Mouse (Mus musculus): Measurements from ENCODE around the gene Cox15.

Cox15 gene

DNA sequence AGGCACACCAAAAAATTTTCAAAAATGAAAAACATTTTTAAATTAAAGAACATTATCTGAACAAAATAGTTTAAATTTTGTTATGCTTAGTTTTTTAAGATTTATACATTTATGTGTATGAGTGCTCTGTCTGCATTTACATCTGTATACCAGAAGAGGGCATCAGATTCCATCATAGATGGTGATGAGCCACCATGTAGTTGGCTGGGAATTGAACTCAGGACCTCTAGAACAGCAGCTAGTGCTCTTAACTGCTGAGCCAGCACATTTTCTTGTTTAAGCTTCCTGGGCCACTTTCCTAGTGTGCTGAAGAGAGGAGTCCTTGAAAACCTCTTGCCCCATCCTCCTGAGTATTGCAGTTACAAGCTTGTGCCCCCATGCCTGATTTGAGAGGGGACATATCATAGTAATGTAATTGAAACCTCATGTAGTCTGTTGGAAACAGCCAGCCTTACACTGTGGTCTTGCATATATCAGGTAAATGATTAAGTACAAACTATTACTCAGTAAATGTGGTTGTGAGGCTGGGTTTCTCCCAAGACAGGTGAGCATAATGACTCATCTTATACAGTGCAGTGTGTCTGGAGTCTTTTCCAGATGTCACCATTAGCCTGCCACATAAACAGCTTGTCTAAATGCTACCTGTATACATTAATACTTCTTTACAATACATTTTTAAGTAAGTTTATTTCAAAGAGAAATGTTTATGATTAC lies 8.9 kb upstream of the Cox15 start:
- no peak for DNase-seq (ENCODE audit: low spot score in 2 of 2)

GRCm38 (mm10) chr19:43760504-43760903 lies 7.7 kb upstream of the Cox15 start:
- no peak for DNase-seq (ENCODE audit: low spot score in 2 of 2)

- DNase-seq (ENCODE audit: low spot score in 2 of 2) = no peak
Observed at GRCm38 (mm10) chr19:43754872-43755271, 2.1 kb upstream of the Cox15 start.

DNA sequence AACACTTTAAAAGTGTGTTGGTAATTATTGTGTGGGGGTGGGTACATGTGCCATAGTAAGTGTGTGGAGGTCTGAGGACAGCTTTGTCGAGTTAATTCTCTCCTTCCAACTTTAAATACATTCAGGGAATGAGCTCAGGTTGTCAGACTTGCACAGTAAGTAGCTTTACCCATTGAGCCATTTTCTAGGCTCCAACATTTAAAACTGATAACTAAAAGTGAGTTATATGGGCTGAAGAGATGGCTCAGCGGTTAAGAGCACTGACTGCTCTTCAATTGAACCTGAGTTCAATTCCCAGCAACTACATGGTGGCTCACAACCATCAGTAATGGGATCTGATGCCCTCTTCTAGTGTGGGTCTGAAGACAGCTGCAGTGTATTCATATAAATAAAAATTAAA lies 1.4 kb upstream of the Cox15 start:
- no peak for DNase-seq (ENCODE audit: low spot score in 2 of 2)

DNA sequence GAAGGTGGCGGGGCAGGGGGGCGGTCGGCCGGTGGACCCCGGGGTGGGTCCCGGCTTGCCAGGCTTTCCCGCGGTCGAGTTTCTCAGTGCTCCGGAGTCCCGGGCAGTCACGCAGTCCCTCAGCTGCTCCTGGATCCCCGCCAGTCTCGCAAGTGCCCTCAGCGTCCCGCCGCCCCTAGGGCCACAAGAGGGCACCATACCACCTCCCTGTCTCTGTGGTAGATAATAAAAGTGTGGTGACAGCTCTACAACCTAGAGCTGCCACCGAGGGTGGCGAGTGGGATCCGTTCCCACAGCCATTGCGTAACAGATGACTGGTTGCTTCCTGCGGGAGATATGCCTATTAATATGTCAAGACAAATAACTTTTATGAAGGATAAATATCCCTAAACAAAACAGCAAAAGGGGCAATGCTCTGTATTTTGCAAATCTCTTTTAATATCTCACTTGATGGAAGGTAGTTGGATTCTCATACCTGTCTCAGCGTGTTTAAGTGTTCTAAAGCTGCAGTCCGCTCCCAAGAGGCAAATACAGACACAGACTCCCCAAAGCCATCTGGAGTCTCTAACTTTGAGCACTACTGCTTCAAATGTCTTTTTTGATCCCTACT lies 531 bp upstream of the Cox15 start:
- peak; percentile 81 to 82 for DNase-seq (ENCODE audit: low spot score in 2 of 2)

GRCm38 (mm10) chr19:43750008-43750407 lies 2.8 kb downstream of the Cox15 start:
- DNase-seq (ENCODE audit: low spot score in 2 of 2) = no peak

DNA sequence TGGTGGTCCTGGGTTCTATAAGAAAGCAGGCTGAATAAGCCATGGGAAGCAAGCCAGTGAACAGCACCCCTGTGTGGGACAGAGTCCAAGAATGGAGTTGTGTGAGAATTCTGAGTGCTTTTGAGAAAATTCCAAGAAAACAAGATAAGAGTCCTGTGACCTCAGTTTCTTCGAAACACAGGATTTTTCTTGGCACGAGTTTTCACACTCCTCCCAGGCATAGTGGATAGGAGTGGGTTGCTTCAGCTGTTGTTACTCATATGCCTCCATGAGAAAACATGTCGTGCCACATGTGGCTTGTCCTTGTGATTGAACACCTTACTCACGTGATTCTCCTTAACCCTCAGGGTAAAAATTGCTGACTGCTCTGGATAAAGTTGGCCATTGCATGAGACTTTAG lies 4.9 kb downstream of the Cox15 start:
- DNase-seq (ENCODE audit: low spot score in 2 of 2) = no peak

DNA sequence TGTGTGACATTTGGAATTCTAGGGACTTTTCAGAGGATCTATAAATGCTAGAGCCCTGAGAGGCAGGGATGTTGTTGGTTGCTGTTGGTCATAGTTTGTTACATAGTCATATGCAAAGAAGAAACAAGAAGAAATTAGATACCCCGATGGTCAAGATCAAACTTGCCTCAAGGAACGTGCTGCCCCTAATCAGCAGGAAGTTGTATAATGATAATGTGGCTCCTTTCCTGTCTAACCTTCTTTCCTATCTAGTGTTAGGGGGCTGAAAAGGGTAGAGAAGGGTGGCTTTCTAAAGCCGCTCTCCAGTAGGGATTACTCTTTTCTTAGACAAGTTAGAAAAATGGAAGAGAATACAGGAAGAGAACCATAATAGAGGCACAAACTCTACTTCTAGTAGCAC lies 7.1 kb downstream of the Cox15 start:
- DNase-seq (ENCODE audit: low spot score in 2 of 2) = no peak

GRCm38 (mm10) chr19:43743401-43743800 lies 9.4 kb downstream of the Cox15 start:
- DNase-seq (ENCODE audit: low spot score in 2 of 2) = no peak

GRCm38 (mm10) chr19:43738409-43738808 lies 14.4 kb downstream of the Cox15 start:
- DNase-seq (ENCODE audit: low spot score in 2 of 2) = no peak

DNA sequence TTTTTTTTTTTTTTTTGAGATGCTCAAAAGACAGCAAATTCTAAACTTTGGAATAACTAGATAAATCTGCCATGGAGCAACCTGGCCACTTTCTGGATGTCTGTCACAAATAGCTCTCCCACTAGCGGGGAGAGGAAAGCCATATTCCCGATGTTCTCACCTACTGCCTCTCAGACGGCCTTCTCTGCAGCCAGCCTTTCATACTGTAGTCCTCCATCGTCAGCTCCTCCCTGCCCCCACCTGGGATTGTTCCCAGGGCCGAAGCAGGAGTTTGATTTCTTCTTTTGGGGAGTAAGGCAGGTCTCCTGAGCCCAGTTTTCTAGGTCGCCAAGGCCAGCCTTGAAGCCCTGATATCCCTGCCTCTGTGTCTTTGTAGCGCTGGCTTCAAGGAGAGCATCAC lies 21.6 kb downstream of the Cox15 start:
- no peak for DNase-seq (ENCODE audit: low spot score in 2 of 2)

- DNase-seq (ENCODE audit: low spot score in 2 of 2) = no peak
Observed at GRCm38 (mm10) chr19:43730037-43730428, 22.8 kb downstream of the Cox15 start.

- DNase-seq (ENCODE audit: low spot score in 2 of 2) = no peak
Observed at GRCm38 (mm10) chr19:43729296-43730036, 23.3 kb downstream of the Cox15 start.

- DNase-seq (ENCODE audit: low spot score in 2 of 2) = no peak
Observed at GRCm38 (mm10) chr19:43726510-43727146, 26.2 kb downstream of the Cox15 start.

- DNase-seq (ENCODE audit: low spot score in 2 of 2) = no peak
Observed at GRCm38 (mm10) chr19:43724821-43725220, 28.0 kb downstream of the Cox15 start.

DNA sequence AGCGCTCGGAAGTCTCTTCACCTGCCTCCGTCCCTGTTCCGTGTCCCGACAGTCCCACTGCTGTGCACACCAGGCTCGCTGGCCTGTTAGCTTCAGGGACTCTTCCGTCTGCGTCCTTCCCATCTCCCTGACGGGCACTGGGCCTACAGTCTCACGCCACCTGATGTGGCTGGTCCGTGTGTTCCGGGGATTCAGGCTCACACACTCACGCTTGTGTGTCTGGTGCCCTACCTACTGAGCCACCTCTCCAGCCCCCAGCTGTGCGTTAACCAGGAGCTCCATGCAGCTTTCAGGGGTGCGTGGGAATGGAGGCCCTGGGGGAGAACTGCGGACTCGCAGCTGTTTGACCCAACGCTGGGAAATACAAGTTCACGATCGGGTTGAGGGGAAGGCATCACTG lies 28.6 kb downstream of the Cox15 start:
- DNase-seq (ENCODE audit: low spot score in 2 of 2) = no peak

- DNase-seq (ENCODE audit: low spot score in 2 of 2) = no peak
Observed at GRCm38 (mm10) chr19:43723501-43723900, 29.3 kb downstream of the Cox15 start.

GRCm38 (mm10) chr19:43722891-43723290 lies 29.9 kb downstream of the Cox15 start:
- no peak for DNase-seq (ENCODE audit: low spot score in 2 of 2)

DNA sequence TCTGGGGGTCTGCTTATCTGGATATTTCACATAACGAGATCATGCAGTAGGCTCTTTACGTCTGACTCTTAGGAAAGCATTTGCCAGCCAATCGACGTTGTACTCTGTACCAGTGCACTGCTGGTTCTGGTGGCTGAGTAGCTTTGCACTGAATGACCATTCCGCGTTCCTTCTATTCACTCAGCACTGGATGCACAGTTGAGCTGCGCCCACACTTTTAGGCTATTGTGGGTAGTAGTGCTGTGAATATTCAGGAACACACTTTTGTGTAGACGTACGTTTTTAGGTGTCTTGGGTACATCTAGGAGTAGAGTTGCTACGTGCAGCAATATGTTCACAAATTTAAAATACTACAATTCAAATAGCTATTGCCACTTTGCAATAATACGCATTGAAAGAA lies 32.7 kb downstream of the Cox15 start:
- DNase-seq (ENCODE audit: low spot score in 2 of 2) = no peak

GRCm38 (mm10) chr19:43711971-43712370 lies 40.8 kb downstream of the Cox15 start:
- DNase-seq (ENCODE audit: low spot score in 2 of 2) = no peak

GRCm38 (mm10) chr19:43711159-43711916 lies 41.5 kb downstream of the Cox15 start:
- DNase-seq (ENCODE audit: low spot score in 2 of 2) = no peak

- DNase-seq (ENCODE audit: low spot score in 2 of 2) = no peak
Observed at GRCm38 (mm10) chr19:43709317-43709716, 43.5 kb downstream of the Cox15 start.

Measured in right cerebral cortex, postnatal 36 days (tissue).